In the genomic region with DNA sequence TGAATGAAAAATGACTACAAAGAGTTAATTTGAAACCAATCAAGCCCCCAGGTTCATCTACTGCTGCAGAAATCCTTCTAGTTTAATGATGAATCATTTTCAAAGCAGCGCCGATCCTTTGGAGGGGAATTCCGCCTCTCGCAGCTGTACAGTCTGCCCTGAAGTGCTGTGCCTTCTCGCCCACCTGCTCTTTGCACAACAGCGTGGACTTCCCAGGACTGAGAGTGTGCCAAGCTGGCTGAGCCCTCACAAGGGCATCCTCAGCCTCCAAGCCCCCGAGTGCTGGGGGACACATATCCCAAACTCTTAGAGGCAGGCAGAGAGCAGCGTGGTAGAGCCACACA, we compare ENCODE assay signal across 11 mouse cellular contexts.
A peak's percentile ranks its signal among the peaks of the same experiment; 100 is the strongest.
DNase-seq lines count a peak whose midpoint lies in the region; ATAC-seq and TF ChIP-seq lines count a peak whose summit lies in the region.
"Had no signal": no experiment of that assay in that cellular context is flagged by ENCODE, and none has a peak within 500 bp of the region (broad histone marks: within the 10 kb centered on the region; RNA-seq: fewer than 3 reads in every experiment).

No protein-coding gene starts in this region.

- H3K9ac ChIP-seq in kidney, postnatal 0 days (ENCODE audit: low read depth, low read length), result 0 out of 2 replicates have a peak overlapping the region, but pooled peaks have one; percentile 8
- no peak overlapping the region for H3K9ac ChIP-seq in intestine, postnatal 0 days (ENCODE audit: low read depth, low read length)

- DNase-seq in kidney, postnatal 0 days (ENCODE audit: low spot score), result no peak
- no peak for DNase-seq in kidney, postnatal 25 days
- no peak for DNase-seq in forebrain, embryonic 10.5 days (ENCODE audit: extremely low spot score, low spot score)
- peak; percentile 55 for DNase-seq in retina, postnatal 1 day
- DNase-seq in cerebellum, adult 9-10 months, result no peak
- DNase-seq in cerebellum, postnatal 36 days, result no peak
- DNase-seq in thymus, postnatal 4 days, result no peak
- DNase-seq: gastrocnemius, adult 2 months; left cerebral cortex, postnatal 4 days; thymus, postnatal 36 days had no signal

- ATAC-seq in kidney, postnatal 0 days (replicated peaks; ENCODE audit: low FRiP score, low read depth), result no peak
- ATAC-seq in intestine, postnatal 0 days, result no peak

- no peaks in the 10 kb centered on the region for H3K36me3 ChIP-seq in kidney, postnatal 0 days (ENCODE audit: insufficient read depth, low read length)
- H3K36me3 ChIP-seq in forebrain, embryonic 10.5 days (replicated peaks), result no peaks in the 10 kb centered on the region
- no peaks in the 10 kb centered on the region for H3K36me3 ChIP-seq in intestine, postnatal 0 days (ENCODE audit: control insufficient read depth, insufficient read depth)

- H3K4me2 ChIP-seq in kidney, postnatal 0 days (ENCODE audit: low read length), result peak overlapping the region; percentile 47; the same call in 1 of the 2 replicates
- H3K4me2 ChIP-seq in intestine, postnatal 0 days (replicated peaks; ENCODE audit: low read depth), result peak overlapping the region; percentile 24; the same call in 1 of the 2 replicates

- H3K4me3 ChIP-seq in kidney, postnatal 0 days (replicated peaks; ENCODE audit: low read depth, low read length), result peak overlapping the region; percentile 16
- peak overlapping the region; percentile 39 for H3K4me3 ChIP-seq in forebrain, embryonic 10.5 days
- H3K4me3 ChIP-seq in intestine, postnatal 0 days (ENCODE audit: low read depth, low read length), result no peak overlapping the region
- H3K4me3 ChIP-seq: gastrocnemius, adult 2 months had no signal

- WGBS in kidney, postnatal 0 days, result 25% methylated on average over 8 of the region's 8 CpGs
- 51% methylated on average over 8 of the region's 8 CpGs for WGBS in forebrain, embryonic 10.5 days
- 49% methylated on average over 8 of the region's 8 CpGs for WGBS in intestine, postnatal 0 days

- H3K4me1 ChIP-seq in kidney, postnatal 0 days (replicated peaks; ENCODE audit: insufficient read depth, low read length), result 0 out of 2 replicates have a peak, but pooled peaks cover 10% of the 10 kb centered on the region
- peaks cover 30% of the 10 kb centered on the region for H3K4me1 ChIP-seq in forebrain, embryonic 10.5 days
- H3K4me1 ChIP-seq in intestine, postnatal 0 days (replicated peaks; ENCODE audit: control insufficient read depth, insufficient read depth, low read length), result no peaks in the 10 kb centered on the region

- no peak overlapping the region for H3K27ac ChIP-seq in kidney, postnatal 0 days
- H3K27ac ChIP-seq in forebrain, embryonic 10.5 days, result peak overlapping the region; percentile 74
- no peak overlapping the region for H3K27ac ChIP-seq in intestine, postnatal 0 days (ENCODE audit: low read depth, low read length)
- H3K27ac ChIP-seq: gastrocnemius, adult 2 months had no signal

- no peaks in the 10 kb centered on the region for H3K9me3 ChIP-seq in kidney, postnatal 0 days (replicated peaks; ENCODE audit: low read length)
- H3K9me3 ChIP-seq in forebrain, embryonic 10.5 days, result no peaks in the 10 kb centered on the region
- H3K9me3 ChIP-seq in intestine, postnatal 0 days (ENCODE audit: control insufficient read depth), result no peaks in the 10 kb centered on the region

- peaks cover 8% of the 10 kb centered on the region; the same call in 1 of the 2 replicates for H3K27me3 ChIP-seq in kidney, postnatal 0 days (ENCODE audit: insufficient read depth, low read length)
- peaks cover 32% of the 10 kb centered on the region for H3K27me3 ChIP-seq in forebrain, embryonic 10.5 days (ENCODE audit: poor library complexity, severe bottlenecking)
- H3K27me3 ChIP-seq in intestine, postnatal 0 days (replicated peaks; ENCODE audit: control insufficient read depth, insufficient read depth, low read length), result no peaks in the 10 kb centered on the region

- TF ChIP-seq CTCF in kidney, postnatal 0 days (IDR thresholded peaks at IDR 0.05; ENCODE audit: low read depth), result no peak
- TF ChIP-seq CTCF in intestine, postnatal 0 days (IDR thresholded peaks at IDR 0.05; ENCODE audit: low read depth), result no peak
